Mouse (Mus musculus) ovary, postnatal 14 days (tissue): ENCODE data around the gene Pmis2.

Source experiments
- DNase-seq: peaks from one replicate; pipeline ENCODE4 v3.0.0; 2022; ENCODE audit warnings: low spot score

Gene Pmis2

DNA sequence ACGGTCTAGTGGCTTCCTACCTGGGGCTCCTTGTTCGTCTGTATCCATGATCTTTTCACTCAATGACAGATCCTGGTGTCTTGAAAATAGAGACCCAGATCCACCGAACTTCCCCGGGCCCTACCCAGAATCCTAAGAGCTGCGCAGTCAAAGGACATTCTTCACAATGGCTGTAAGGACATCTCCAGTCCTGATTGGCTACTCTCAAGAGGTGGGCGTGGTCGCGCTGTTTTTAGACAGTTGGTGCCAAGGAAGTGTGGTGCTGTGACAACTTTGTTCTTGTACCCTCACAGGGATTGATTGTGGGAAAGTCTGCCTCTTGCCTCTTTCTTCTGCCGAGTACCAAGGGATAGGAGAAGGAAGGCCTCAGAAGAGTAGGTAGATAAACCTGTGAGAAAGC, at the start of gene Pmis2:
Gene Pmis2 (minus strand): TSS at position 126 of the 400 bp plus-strand sequence.
- no peak for DNase-seq

DNA sequence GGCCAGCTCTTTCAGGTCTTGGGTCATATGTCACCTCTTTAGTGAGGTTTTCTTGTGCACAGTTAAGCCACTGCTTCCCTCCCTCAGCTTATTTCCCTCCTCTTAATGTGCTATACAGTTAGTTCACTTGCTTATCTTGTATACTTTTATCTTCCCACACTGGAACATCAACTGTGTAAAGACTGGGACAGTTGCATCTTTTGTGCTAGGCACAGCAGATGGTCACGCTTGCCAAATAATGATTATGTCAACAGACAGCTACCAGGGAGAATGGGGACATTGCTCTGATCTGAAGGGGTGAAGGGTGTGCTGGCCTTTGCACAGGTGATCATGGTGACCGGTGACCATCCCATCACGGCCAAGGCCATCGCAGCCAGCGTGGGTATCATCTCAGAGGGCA, 48.3 kb upstream of the Pmis2 start:
- no peak for DNase-seq

DNA sequence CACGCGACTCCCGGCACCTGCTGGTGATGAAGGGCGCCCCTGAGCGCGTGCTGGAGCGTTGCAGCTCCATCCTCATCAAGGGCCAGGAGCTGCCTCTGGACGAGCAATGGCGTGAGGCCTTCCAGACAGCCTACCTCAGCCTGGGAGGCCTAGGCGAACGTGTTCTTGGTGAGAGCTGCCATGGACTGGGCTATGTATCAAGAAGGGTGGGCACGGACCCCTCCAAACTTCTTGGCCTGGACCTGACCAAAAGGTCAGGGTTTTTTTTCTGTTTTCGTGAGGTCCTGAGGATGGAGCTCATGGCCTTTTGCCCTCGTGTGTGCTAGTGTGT, 46.3 kb upstream of the Pmis2 start:
- no peak for DNase-seq

DNA sequence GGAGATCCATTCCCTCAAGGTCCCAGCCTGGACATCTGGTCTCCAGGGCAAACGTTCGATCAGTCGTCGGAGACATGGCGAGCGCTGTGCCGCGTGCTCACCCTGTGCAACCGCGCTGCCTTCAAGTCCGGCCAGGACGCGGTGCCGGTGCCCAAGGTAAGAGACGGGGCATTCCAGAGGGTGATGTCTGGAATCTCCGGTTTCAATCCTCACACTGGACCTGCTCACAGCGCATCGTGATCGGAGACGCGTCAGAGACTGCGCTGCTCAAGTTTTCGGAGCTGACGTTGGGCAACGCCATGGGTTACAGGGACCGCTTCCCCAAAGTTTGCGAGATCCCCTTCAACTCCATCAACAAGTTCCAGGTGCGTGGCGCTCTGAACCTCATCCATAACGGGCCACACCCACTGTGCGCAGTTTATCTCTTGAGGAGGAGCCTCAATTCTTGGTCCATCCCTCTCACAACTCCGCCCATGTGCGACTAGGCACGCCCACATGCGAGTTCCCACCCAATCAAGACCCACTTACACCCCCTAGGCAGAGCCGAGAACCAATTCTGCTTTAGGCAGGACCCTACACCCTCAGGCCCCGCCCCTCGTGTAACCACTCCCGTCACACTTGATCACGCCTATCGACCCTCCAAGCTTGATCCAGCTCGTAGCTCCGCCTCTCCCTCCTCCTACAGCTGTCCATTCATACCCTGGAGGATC, 45.8 kb upstream of the Pmis2 start:
- DNase-seq = peak; percentile 44

DNA sequence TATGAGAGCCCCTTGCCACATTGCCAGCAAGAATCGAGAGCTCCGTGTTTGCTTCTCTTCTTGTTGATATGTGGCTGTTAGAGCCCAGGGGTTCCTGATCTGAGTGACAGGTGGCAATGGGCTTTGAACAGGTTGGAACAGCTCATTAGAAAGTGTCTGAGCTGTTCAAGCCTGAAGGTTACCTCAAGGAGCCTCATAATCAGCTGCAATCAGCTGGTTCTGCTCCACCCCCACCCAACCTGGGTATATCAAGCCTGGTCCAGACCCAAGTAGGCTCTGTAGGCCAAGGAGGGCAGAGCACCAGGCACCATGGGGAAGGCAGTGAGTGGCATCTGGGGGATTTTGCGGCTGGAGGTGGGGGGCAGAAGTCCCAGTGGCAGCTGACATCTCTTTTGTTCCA, 40.5 kb upstream of the Pmis2 start, which contains the start of gene Atp4a:
Gene Atp4a (plus strand): TSS at position 268 of the 400 bp plus-strand sequence.
- no peak for DNase-seq

DNA sequence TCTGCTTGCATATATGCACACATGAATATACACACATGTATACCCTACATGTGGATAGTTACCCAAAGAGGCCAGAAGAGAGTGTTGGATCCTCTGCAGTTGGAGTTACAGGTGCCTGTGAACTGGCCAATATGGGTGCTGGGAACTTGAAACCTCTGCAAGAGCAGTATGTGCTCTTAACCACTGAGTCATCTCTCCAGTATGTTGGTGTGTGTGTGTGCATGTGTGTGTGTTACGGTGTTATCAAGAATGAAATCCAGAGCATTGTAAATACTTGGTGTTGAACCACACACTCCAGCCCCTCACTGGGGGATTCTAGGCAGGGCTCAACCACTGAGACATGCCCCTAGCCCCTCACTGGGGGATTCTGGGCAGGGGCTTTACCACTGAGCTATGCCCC, 36.0 kb upstream of the Pmis2 start:
- DNase-seq = no peak

DNA sequence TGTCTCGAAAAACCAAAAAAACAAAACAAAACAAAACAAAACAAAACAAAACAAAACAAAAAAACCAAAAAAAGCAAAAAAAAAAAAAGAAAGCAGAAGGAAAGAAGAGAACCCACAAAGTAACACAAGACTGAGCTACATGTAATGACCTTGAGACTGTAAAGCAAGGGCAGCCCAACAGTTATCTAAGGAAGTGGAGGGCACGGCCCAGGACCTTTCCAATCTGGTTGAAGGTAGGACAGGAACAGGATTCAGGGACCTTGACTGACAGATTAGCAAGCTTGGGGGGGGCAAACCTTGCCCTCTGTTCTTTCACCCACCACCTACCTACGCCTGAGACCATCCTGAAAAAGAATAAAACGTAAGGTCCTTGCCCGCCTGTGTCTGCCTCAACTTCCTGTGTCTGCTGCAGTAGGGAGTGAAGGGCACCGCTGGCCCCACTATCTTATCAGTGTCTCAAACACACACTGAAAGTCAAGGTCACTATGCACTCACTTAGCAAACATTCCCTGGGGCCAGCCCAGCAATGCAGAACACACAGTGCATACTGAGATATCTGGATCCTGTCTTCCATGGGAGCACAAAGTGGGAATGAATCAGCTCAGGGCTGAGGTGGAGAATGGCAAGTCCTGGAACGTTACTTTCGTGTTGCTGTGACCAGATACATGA, 34.9 kb upstream of the Pmis2 start:
- no peak for DNase-seq

DNA sequence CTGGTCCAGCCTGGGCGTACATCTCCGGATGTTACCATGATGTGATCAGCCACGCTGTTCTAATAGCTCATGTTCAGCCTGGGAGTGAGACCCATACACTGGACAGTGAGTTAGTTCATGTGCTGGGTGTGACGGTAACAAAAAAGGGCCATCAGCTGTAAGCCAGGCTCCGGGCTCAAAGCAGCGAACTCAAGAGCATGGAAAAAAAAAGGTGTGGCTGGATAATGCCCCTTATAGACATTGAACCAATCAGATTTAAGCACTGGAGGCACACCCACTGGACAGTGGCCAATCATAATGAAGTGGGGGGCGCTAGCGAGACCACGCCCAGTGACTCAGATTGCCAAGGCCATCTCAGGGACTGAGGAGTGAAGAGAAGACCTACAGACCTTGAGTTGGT, 27.2 kb upstream of the Pmis2 start, which contains the start of gene 2200002J24Rik:
Gene 2200002J24Rik (plus strand): TSS at position 338 of the 400 bp plus-strand sequence.
- DNase-seq = peak; percentile 24

DNA sequence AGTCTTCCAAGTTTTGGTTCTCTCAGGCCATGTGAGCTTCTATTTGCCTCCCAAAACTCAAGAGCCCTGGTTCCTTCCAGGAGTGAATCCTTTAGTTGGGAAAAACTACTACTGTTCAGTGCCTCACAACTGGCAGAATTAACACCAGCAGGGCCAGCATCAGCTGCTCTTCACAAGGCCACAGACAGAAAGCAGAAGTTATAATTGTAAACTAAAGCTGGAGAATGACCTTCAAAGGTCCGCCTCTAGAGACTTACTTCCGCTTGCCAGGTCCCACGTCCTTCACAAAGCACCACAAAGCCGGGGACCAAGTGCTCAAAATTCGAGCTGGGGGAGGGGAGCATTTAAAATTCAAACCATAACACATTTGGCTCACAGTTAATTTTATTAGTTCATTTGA, 26.7 kb upstream of the Pmis2 start:
- DNase-seq = no peak

DNA sequence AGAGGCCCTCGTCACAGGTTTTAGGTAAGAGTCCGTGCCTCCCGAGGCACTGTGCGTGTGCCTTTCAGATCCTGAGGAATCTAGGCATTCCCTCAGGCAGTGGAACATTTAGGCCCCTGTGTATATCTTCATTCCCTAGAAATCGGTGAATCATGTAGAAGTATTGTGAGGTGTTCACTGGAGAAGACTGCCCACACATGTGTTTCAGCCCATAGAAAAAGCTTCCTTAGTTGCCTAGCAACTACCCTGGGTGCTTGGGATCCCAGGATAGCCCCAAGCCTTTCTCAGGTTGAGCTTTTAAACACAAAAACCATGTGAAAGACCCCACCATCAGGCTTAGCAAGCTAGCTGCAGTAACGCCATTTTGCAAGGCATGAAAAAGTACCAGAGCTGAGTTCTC, 16.9 kb upstream of the Pmis2 start:
- DNase-seq = no peak

DNA sequence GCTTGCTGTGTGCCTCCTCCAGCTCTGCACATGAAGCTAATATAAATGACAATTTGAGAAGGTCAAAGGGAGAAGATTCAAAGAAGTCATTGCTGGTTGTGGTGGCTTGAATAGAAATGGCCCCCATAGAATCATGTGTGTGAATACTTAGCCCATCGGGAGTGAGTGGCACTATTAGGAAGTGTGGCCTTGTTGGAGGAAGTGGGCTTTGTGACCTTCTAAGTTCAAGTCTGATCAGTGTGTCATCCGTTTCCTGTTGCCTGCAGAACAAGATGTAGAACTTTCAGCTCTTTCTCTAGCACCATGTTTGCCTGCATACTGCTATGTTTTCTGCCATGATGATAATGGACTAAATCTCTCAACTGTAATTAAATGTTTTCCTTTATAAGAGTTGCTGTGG, 12.0 kb upstream of the Pmis2 start:
- no peak for DNase-seq

DNA sequence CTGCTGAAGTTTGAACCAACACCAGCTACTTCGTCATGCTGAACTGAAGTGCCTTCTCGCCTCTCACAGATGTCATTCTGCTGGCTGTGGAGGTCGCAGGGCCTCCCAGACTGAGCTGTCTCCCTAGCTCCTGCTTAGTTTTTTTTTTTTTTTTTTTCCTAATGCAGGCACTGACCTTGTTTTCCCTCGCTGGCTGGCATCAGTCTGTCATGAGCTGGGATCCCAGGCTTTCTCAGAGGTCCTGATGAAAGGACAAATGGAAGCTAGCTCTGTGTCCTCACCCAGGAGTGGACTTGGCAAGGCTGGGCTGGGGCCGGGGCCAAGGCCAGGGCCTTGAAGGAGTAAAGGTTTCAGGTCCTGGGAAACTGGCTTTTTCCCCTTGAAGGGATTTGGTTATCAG, 10.5 kb upstream of the Pmis2 start:
- no peak for DNase-seq

DNA sequence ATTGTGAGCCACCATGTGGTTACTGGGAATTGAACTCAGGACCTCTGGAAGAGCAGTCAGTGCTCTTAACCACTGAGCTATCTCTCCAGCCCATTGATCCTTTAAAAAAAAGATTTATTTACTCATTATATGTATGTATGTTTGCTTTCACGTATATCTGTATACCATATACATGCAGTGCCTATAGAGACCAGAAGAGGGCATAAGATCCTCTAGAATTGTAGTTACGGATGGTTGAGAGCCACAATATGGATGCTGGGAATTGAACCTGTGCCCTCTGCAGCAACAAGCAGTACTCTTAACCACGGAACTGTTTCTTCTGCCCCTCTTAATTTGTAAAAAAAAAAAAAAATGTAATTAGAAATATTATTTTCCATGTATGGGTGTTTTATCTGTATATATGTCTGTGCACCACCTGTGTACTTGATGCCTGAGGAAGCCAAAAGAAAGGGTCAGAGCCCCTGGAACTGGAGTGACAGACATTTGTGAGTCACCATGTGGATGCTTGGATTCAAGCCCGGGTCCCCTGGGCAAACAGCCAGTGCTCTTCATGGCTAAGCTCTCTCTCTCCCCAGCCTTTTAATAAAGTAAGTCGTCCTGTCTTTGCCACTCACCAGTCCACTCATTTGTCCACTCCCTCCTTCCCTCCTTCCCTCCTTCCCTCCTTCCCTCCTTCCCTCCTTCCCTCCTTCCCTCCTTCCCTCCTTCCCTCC, 7.0 kb upstream of the Pmis2 start:
- no peak for DNase-seq

DNA sequence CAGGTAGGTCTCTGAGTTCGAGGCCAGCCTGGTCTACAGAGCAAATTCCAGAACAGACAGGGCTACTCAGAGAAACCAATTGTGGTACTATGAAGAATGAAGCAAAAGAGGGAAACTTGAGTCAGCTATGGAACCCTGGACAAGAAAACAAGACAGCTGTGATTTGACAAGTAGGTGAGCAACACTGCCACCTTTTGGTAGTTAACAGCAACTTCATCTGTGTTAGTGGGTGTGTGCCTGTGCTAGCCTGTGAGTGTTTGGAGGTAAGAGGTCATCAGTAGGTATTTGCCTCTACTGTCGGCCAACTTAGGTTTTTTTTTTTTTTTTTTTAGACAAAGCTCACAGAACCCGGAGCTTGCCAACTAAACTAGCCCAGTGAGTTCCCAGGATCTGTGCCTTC, 2.2 kb downstream of the Pmis2 start:
- DNase-seq = no peak

DNA sequence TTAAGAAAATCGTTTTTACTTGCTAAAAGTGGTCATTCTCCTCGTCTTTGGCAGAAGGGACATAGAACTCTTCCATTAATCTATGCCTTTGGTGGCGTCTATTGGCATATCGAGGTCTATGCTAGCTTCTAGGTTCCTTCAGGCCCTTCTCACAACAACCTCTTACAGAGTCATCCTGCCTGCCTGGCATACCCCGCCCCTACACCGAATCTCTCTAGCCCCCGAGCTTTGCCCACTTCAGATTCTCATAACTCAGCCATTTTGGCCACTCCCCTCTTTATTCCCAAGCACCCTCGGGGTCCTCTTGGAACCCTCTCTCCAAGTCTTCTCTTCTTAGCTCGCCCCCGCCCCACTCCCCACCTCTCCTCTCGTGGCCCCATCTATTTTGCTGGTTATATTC, 6.1 kb downstream of the Pmis2 start:
- no peak for DNase-seq

DNA sequence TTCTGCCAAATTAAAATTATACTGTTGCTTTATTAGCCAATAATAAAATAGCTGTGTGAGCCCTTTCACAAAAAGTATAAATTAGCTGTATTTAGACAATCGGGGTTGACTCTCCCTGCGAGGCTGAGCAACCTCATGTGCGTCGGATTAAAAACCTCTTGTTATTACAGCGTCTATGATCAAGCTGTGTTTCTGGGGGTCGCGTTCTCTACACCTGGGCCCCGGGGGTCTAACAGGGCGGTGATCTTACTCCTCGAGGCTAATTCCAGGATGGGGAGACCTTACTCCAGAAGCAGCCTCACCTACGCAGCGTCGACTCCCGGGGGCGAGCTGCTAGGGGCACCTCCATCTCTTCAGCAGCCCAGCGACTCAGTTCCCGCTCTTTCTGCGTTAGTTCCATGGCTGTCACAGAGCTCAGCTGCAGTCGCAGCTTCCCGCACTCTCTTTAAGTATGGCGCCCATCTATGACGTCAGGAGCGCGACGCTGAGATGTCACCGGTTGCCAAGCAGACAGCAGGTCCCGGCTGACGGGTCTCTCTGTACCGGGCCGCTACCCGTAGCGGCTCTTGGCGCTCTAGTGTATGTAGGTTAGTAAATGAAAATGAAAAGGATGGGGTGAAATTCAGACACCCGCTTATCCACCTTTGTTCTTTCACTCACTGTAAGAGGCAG, 6.7 kb downstream of the Pmis2 start, which contains the start of gene Haus5:
Gene Haus5 (minus strand): TSS at position 466 of the 672 bp plus-strand sequence.
- peak; percentile 89 for DNase-seq

DNA sequence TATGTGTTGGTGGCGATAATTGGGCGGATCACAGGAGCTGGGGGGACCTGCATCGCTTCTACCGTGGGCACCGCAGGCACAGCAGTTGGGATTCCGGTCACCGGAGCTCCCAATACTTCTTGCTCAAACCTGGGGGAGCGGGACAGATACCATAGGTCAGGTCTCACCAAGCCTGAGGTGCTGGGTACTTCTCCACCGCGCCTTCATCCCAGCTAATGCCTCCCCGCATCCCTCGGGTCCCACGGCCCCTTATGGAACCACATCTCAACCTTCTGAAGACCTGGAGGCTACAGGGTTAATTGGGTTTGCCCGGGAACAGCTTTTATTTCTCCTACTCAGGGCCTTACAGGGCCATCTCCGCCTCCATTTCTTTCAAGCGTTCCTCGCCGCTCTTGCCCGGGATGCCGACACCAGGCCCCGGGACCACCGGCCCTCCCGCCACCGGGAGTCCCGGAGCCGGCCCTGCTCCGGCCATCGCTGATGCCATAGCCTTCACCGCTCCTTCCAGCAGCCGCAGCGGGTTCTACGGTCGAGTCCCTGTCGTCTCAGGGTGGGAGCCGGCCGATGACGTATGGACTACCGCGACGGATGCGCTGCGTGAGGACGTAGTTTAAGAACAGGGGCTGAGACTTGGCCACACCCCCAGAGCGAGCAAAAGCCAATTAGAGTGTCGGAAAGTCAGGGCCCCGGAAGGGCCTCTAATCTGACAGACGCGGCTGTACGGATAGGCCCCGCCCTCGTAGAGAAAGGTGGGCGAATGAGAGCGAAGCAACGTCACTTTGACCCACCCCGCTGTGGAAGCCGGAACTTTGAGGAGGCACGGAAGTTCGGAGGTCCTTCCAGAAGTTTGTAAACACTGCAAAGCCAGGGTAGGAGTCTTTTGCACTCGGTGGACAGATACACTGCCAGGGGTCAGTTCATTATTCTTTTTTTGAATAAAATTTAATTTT, 21.5 kb downstream of the Pmis2 start, which contains the start of gene Rbm42:
Gene Rbm42 (minus strand): TSS at position 727 of the 950 bp plus-strand sequence.
- peak; percentile 94 for DNase-seq

DNA sequence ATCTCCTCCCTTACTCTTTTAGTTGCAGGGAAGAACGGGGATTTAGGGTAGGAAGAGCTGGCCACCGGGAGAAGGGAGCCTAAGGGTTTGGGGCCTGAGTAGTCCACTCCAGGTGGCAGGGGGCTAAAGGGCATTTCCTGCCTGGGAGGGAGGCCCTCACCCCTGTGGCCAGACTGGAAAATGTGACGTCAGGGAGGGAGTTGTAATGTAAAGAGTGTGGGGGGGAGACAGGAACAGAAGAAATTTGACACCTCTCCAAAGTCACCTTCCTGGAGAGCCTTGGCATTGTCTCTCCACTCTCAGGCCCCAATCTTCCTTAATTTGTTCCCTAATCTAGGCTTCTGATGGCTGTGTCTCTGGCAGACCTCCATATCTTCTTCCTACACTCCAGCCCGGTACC, 32.3 kb downstream of the Pmis2 start:
- no peak for DNase-seq

DNA sequence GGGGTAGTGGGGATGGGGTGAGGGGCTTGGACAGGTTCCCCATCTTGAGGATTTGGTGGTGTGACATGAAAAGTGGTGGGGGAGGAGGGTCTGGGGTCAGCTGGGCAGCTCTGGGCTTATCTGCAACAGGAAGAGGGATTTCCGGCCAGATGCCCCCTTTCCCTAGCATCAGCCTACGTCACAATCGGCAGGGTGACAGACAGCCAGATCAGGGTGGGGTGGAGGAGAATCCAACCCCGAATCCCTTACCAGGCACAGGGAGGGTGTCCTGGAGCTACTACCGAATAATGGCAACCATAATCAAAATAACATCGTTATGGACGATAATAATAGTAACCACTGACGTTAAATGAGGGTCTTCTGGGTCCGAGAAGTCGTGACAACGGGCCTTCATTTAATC, 35.0 kb downstream of the Pmis2 start:
- DNase-seq = no peak

DNA sequence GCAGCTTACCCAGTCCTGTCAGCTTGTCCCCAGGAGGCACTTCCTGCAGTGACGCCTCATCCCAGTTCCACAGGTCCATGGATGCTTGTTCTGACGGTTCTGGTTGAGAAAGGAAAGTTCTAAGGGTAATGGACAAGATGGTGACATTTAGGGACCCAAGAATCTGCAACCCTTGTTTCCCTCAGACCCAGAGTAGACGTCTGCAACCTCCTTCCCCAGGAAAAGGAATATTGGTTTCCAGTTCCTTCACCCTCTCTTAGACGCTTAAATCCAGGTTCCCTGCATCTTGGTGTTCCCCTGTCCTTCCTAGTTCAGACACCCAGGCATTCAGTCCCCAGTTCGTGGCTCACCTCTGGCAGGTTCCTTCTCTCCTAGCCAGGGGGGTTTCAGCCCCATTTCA, 35.7 kb downstream of the Pmis2 start, which contains the start of gene Etv2:
Gene Etv2 (minus strand): TSS at position 101 of the 400 bp plus-strand sequence.
- no peak for DNase-seq

DNA sequence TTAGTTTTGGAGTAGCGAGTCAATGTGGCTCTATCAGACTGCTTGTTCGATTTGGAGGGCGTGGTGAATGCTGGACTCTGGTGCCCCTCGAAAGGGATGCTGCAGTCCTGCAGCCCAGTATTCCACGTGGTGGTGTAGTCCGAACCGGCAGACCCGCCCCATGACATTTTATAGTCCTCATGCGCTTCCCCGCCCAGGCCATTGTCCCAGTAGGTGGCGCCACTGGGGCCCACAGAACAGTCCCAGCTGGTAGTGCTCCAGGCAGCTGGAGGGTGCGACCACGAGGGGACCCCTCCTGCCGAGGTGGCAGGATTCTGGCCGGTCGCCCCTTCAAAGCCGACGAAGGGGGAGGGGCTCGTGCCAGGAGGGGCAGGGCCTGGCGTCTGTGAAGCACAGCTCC, 36.8 kb downstream of the Pmis2 start:
- DNase-seq = peak; percentile 31
